Mouse (Mus musculus) mature B cell (primary cell): Measurements from ENCODE around the gene Fzd7.
"Not testable (repeated sequence)": the region's sequence is repeated elsewhere in the genome, so short reads cannot be mapped to it uniquely, and the experiment has no call there.

ENCODE experiments used
- in situ Hi-C: fragments of 300-500 bp; cut with MboI; formaldehyde crosslinking; loops from 2 replicates; pipeline ENCODE4 v1.14.3; 2019

Fzd7 gene

GRCm38 (mm10) chr1:59482331-59482695 is at the start of gene Fzd7:
Fzd7 (plus strand) TSS chr1:59482424.
- in situ Hi-C loops: no loop called here

GRCm38 (mm10) chr1:59433296-59433695 is 48.9 kb upstream of the Fzd7 start:
- in situ Hi-C loops: no loop called here

DNA sequence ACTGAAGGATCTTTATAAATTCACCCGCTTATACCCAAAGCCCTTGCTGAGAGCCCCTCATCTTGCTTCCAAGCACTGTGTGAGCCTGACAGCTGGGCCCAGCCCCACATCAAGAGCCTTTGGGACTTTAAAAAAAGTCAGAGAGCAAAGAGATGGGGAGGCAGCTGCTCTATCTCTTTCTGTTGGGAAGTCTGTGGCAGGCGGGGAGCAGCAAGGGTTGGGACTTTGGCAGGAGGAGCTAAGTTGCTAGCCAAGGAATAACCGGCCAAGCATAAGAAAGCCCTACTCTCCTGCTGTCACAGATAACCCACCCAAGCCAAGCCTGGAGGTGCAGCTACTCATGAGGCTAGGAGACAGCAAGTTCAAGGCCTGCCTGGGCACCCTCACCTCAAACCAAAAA is 48.2 kb upstream of the Fzd7 start:
- in situ Hi-C loops: no loop called here

- in situ Hi-C loops: no loop called here
Observed at GRCm38 (mm10) chr1:59435270-59435669, 47.0 kb upstream of the Fzd7 start.

DNA sequence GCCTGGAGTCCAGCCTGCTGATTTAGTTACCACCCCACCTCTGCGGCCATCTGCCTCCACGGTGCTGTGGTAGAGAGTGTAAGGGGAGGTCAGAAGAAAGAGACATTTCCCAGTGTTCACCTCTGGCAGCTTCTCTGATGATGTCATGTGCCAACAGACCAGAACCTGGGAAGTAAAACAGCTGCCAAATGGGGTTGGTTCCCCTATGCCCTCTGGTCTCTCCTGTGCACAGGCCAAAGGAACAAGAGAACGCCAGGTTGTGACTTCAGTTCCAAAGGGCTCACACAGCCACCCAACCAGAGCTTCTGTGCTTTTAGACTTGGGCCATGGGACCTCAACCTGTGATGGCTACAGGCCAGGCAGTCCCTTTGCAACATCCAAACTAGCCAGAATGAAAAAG is 45.9 kb upstream of the Fzd7 start:
- in situ Hi-C loops: no loop called here

DNA sequence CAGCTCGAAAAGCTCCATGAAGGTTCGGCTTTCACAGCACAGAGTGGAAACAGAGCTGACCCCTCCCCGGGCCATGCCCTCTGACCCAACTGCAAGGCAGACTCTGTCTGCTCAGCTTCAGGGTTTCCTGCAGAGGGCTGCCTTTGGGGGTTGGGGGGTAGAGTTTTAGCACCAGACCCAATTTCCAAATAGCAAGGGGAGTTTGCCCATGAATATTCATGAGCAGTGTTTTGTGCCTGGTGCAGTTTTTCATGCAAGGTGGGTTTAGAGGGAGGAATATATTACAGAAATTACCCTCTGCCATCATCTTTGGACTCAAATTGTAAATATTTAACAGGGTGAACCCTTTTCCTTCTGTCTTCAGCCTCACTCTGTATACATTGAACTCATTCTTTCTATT is 44.3 kb upstream of the Fzd7 start:
- in situ Hi-C loops: no loop called here

DNA sequence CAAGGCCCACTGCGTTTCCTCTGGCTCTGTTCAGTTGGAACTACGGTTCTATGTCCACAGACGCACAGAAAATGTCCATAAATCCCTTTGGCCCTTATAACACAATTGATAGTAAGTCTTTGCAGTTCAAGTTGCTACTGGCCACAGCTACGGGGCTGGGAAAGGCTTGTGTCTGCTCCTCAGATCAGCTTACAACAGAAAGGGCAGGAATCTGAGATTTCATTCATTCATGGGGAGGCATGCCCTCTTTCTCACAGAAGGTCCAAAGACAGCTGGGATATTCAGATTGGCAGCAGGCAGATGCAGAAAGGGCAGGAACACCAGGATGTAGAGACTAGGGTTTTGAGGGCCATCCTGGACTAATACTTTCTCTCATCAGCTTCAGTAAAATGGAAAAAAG is 43.9 kb upstream of the Fzd7 start:
- in situ Hi-C loops: no loop called here

GRCm38 (mm10) chr1:59439252-59439651 is 43.0 kb upstream of the Fzd7 start:
- in situ Hi-C loops: no loop called here

DNA sequence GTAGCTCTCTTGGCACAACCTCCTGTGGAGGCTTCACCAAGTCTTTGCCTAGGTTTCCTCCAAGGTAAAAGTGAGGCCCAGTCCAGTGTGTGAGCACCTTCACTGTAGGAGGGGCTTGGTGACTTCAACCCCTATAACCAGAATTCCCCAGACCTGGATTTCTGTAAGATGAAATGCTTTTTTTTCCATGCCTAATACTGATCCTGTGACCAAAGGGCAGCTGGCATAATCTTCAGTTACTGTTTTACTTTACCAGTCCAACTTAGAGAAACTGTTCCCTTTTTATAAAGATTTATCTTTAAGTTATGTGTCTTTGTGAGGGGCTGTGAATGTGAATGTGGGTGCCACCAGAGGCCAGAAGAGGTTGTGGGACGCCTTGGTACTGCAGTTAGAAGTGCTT is 42.3 kb upstream of the Fzd7 start:
- in situ Hi-C loops: no loop called here

GRCm38 (mm10) chr1:59442721-59443120 is 39.5 kb upstream of the Fzd7 start:
- in situ Hi-C loops: not testable (repeated sequence)

DNA sequence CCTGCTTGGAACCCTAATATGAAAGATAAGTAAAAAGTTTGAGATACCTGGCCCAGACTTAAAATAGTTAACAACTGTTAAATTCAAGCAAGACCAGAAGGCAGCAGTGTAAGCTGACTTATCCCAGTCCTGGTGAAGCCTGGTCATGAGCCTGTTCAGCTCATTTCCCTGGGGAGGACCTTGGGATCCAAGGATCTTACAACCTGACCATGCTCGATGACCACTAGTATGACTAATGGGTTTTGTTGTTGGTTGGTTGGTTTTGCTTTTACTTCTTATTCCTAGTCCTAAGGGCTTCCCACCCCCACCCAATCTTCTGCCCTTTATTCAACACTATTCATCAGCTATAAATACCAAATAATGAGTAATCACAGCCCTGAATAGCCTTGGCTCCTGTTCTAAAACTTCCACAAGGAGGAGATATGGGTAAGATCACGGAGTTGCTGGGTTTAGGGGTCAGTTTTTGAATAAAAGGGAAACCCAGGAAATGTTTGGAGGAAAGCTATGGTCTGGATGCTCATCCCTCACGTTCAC is 38.0 kb upstream of the Fzd7 start:
- in situ Hi-C loops: no loop called here

- in situ Hi-C loops: no loop called here
Observed at GRCm38 (mm10) chr1:59445242-59445641, 37.0 kb upstream of the Fzd7 start.

DNA sequence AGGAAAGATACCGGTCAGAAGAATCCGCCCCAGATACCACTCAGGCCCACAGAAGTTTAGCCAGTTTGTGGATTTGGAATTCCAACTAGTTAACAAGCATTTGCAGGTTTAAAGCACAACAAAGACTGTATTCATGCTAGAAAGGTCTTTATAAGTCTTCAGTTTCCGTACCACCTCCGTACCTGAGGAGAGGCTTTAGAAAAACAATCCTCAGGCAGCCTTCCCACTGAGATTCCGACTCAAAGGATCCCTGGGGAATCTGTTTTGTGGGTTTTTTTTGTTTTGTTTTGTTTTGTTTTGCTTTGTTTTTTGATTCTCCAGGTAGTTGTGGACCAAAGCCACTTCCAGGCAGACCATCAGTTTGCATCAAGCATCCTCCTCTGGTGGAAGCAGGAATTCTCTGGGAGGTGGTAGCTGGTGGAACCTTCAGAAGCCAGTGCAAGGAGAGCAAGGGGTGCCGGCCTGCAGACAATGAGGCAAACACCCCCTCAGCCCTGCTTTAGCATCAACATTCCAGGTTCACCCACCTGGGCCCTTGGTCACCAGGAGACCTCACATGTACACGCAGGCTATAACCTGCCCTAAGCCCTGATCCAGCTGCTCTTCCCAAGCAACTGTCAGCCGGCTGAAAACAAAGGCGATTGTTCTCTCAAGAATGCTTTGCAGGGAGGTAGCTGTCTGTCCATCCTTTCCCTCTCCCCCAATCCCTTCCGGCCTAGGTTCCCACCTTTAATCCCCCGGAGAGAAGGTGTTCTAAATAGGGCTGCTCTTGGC is 33.5 kb upstream of the Fzd7 start:
- in situ Hi-C loops: no loop called here

DNA sequence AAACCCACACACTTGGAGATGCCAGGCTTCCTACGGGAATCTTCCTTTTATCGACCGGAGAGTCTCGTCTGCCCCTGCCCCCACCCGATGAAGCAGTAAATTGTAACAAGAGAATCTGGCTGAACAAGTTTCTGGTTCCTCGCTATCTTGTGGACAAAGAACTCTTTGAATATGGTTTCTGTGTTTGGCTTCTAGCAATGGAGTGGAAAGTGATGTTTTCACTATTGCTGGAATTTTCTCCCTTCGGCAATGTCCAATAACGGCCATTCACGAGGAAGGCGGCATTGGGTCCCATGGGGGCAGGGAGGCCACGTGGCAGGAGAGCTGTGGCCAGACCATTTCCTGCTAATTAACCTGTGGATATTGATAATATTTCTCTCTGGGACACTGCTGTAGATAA is 32.8 kb upstream of the Fzd7 start:
- in situ Hi-C loops: no loop called here

DNA sequence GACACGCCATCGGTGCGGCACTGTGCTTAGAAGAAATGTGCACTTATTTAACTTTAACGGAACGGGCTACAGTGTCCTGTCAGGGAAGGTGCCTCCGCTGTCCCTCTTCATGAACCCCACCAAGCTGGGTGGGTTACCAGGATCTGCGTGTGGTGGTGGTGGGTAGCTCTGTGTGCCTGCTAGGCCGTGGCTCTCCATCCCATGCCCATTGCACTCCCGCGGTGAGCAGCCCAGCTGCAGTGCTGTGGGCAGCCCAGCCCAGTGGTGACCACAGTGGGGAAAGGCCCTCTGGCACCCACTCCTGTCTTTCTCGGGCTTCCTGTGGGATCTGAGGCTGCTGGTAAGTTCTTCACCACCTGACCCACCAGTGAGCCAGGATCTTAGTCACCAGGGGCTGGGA is 31.3 kb upstream of the Fzd7 start:
- in situ Hi-C loops: no loop called here

GRCm38 (mm10) chr1:59451584-59451983 is 30.6 kb upstream of the Fzd7 start:
- in situ Hi-C loops: no loop called here

DNA sequence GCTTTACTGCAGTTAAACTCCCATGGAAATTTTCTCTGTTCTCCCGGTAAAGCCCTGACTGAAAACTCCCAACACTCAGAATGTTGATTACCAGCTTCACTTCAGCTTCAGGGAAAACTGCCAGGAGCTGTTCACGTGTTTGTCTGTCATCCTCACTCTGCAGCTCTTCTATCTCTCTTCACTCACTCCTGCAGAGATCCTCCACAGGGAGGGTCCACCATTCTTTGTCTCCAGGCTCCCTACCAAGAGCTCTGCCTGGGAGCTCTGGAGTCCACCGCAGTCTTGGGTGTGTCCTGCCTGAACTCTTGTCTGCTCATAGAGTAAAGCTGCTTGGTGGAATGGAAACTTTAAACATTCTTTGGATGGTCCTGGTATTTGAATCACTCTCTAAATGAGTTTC is 25.4 kb upstream of the Fzd7 start:
- in situ Hi-C loops: no loop called here

- in situ Hi-C loops: no loop called here
Observed at GRCm38 (mm10) chr1:59457873-59458272, 24.4 kb upstream of the Fzd7 start.

- in situ Hi-C loops: no loop called here
Observed at GRCm38 (mm10) chr1:59458886-59459285, 23.3 kb upstream of the Fzd7 start.

DNA sequence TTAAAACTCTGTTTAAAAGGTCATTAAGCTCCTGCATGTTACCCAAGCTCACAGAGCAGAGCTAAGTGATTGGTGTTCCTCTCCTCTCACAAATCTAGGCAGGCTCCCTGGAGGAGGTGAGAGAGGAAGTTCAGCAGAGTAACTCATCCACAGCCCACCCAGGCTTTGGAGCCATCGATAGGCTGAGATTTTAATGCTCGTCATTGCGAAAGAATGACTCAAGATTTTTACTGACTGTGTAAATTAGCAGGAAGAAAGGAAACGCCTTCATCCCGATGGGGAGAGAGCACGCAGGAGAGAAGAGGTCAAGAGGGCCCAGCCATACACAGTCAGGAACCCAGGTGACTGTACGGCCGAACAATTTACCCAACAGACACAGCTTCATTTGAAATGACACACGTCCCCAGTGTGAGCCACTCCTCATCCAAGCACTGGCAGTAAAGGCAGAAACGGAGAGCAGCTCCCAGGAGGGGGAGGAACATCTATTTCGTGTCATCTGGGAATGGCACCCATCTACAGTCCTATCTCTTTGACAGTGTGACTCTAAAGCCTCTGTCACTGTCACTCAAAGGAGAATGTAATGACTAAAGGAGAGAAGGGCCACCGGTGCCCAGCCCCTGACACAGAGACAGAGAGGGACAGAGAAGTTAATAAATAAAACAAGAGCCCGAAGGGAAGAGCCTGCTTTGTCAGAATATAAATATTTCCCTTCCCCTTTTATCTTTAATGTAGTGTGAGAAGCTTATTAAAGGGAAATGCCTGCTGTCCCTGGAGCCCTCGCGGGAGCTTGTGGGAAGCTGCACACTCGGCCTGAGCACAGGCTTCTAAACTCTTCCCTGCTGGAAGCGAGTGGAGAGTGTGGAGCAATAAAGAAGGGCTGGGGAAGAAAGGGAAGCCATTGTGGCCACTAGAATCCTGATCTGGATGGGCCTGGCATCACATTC is 17.3 kb upstream of the Fzd7 start:
- in situ Hi-C loops: no loop called here

DNA sequence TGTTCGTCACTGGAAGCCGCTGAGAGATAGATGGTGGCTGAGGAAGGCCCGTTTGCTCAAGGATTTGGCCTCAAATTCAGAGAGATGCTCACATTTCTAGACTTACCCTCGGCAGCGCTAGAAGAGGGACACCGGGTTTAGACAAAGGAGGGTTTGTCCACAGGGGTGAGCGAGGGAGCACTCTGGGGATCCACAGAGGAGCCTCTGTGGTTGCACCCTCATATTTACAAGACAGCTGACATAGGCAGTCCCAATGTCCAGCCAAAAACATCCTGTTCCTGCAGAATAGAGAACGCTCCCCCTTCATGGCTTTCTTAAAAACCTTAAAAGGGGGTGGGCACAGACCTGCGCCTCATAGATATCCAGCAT is 16.6 kb upstream of the Fzd7 start:
- in situ Hi-C loops: no loop called here

DNA sequence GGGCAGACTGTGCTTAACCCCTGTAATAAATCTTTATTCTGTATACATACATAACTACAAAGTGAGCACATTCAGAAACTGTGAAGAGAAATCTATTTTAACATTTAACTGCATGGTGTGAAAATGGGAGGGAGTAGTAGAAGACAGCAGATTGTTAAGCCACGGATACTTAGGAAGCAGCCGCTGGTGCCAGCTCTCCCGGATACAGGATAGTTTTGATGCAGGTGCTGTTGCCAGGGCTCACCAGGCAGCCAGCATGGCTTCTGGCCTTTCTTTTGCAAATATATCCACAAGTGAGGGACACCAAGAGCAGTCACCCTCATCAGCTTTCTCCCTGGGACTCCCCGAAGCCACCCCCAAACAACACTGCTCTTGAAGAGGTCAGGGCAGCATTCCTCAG is 13.1 kb upstream of the Fzd7 start:
- in situ Hi-C loops: no loop called here

- in situ Hi-C loops: no loop called here
Observed at GRCm38 (mm10) chr1:59470766-59471165, 11.5 kb upstream of the Fzd7 start.
